Mouse (Mus musculus): Measurements from ENCODE around the gene Zfp689.

- TF ChIP-seq MAX (IDR thresholded peaks at IDR 0.05): no peak
- no peak for TF ChIP-seq CTCF (IDR thresholded peaks at IDR 0.05; ENCODE audit: control insufficient read depth, insufficient read depth, insufficient read length)
- TF ChIP-seq USF1 (IDR thresholded peaks at IDR 0.05; ENCODE audit: low read depth): no peak
- TF ChIP-seq MYOD1 (IDR thresholded peaks at IDR 0.05; ENCODE audit: control insufficient read depth, insufficient read length, low read depth): no peak
- TF ChIP-seq CEBPB (IDR thresholded peaks at IDR 0.05; ENCODE audit: low read depth): no peak
Observed at GRCm38 (mm10) chr7:127392251-127392824, 56.6 kb downstream of the Zfp689 start.

Data from C2C12 (cell line).